Mouse (Mus musculus): Measurements from ENCODE around the gene Mpped2. TPM values are rescaled to one million over a fixed set of nuclear protein-coding genes. Genes with fewer than 3 reads are reported as not detected.

The Mpped2 gene
- polyA plus RNA-seq, 1 experiment from 2014 or later, result 1.3 TPM

- no peaks in the 10 kb centered on the region for H3K27me3 ChIP-seq (ENCODE audit: insufficient read depth, low read length)
- DNase-seq (no peak), ATAC-seq (no peak)
- H3K36me3 ChIP-seq (replicated peaks; ENCODE audit: insufficient read depth, low read length), result no peaks in the 10 kb centered on the region
- 83% methylated on average over 4 of the region's 4 CpGs for WGBS (ENCODE audit: insufficient replicate concordance)
- no peak overlapping the region for H3K4me3 ChIP-seq (ENCODE audit: low read depth, low read length)
- H3K9ac ChIP-seq (replicated peaks), result no peak overlapping the region
- TF ChIP-seq EP300 (IDR thresholded peaks at IDR 0.05; ENCODE audit: low read depth) (no peak), CTCF (IDR thresholded peaks at IDR 0.05; ENCODE audit: low read depth) (no peak)
- H3K27ac ChIP-seq (ENCODE audit: low read depth), result no peak overlapping the region
- no peaks in the 10 kb centered on the region for H3K9me3 ChIP-seq (ENCODE audit: low read length)
- no peaks in the 10 kb centered on the region for H3K4me1 ChIP-seq (ENCODE audit: insufficient read depth)
- H3K4me2 ChIP-seq (ENCODE audit: low read depth, low read length), result no peak overlapping the region
Measured at GRCm38 (mm10) chr2:106655271-106655670, 37.8 kb upstream of the Mpped2 start.

DNA sequence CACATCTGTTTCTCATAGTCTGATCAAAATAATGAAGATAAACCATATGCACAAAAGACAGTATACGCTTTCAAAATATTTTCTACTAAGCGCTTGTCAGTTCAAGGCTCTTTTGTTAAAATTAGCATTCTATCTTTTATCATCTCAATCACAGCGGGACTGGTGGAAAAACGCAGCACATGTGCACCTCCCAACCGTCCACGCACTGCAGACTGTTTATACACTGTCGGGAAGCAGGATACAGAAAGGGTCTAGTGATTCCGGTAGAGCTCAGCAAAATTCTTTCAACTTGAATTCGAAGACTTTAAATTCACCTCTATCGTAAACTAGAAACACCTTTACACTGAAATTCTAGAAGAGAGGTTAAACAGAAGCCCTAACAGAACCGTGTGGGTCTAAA, 27.8 kb upstream of the Mpped2 start:
- H3K4me1 ChIP-seq (ENCODE audit: insufficient read depth), result no peaks in the 10 kb centered on the region
- H3K27me3 ChIP-seq (ENCODE audit: insufficient read depth, low read length), result no peaks in the 10 kb centered on the region
- 70% methylated on average over 11 of the region's 11 CpGs for WGBS (ENCODE audit: insufficient replicate concordance)
- H3K9me3 ChIP-seq (ENCODE audit: low read length), result no peaks in the 10 kb centered on the region
- TF ChIP-seq EP300 (IDR thresholded peaks at IDR 0.05; ENCODE audit: low read depth), result no peak
- no peak for TF ChIP-seq CTCF (IDR thresholded peaks at IDR 0.05; ENCODE audit: low read depth)
- no peak overlapping the region for H3K9ac ChIP-seq (replicated peaks)
- ATAC-seq, result no peak
- no peak overlapping the region for H3K4me2 ChIP-seq (ENCODE audit: low read depth, low read length)
- no peak overlapping the region for H3K27ac ChIP-seq (ENCODE audit: low read depth)
- no peaks in the 10 kb centered on the region for H3K36me3 ChIP-seq (replicated peaks; ENCODE audit: insufficient read depth, low read length)
- no peak for DNase-seq
- H3K4me3 ChIP-seq (ENCODE audit: low read depth, low read length), result no peak overlapping the region

GRCm38 (mm10) chr2:106674319-106674718, 18.8 kb upstream of the Mpped2 start:
- no peak for DNase-seq
- Histone ChIP-seq H3K27ac (ENCODE audit: low read depth) (no peak overlapping the region), H3K4me1 (ENCODE audit: insufficient read depth) (no peaks in the 10 kb centered on the region), H3K27me3 (ENCODE audit: insufficient read depth, low read length) (no peaks in the 10 kb centered on the region), H3K9me3 (ENCODE audit: low read length) (no peaks in the 10 kb centered on the region), H3K36me3 (replicated peaks; ENCODE audit: insufficient read depth, low read length) (no peaks in the 10 kb centered on the region), H3K4me3 (ENCODE audit: low read depth, low read length) (no peak overlapping the region), H3K9ac (replicated peaks) (no peak overlapping the region), H3K4me2 (ENCODE audit: low read depth, low read length) (no peak overlapping the region)
- ATAC-seq, result no peak
- WGBS (ENCODE audit: insufficient replicate concordance), result 83% methylated on average over 8 of the region's 8 CpGs
- TF ChIP-seq EP300 (IDR thresholded peaks at IDR 0.05; ENCODE audit: low read depth), result no peak

DNA sequence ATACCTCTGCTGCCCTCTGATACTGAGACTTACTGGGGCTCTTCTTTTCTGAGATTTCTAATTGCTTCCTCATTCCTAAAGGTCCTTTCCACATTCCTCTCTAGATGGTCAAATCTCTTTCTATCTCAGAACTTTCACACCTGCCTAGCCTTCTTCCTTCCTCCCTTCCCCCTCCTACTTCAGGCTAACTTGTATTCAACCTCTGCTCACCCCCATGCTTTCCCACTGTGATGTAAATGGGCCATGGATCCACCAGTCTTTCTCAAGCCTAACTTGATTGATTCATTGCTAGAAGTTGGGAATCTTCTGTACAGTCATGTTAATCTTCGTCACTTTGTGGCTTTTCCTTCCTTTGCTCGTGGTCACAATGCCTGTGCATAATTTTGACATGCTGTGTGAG, 15.6 kb upstream of the Mpped2 start:
- no peaks in the 10 kb centered on the region for H3K9me3 ChIP-seq (ENCODE audit: low read length)
- no peaks in the 10 kb centered on the region for H3K4me1 ChIP-seq (ENCODE audit: insufficient read depth)
- WGBS (ENCODE audit: insufficient replicate concordance), result 41% methylated on average over 2 of the region's 2 CpGs
- no peaks in the 10 kb centered on the region for H3K36me3 ChIP-seq (replicated peaks; ENCODE audit: insufficient read depth, low read length)
- no peak overlapping the region for H3K9ac ChIP-seq (replicated peaks)
- TF ChIP-seq EP300 (IDR thresholded peaks at IDR 0.05; ENCODE audit: low read depth), result no peak
- TF ChIP-seq CTCF (IDR thresholded peaks at IDR 0.05; ENCODE audit: low read depth), result no peak
- H3K27me3 ChIP-seq (ENCODE audit: insufficient read depth, low read length), result no peaks in the 10 kb centered on the region
- DNase-seq (no peak), ATAC-seq (no peak)
- H3K27ac ChIP-seq (ENCODE audit: low read depth), result no peak overlapping the region
- no peak overlapping the region for H3K4me3 ChIP-seq (ENCODE audit: low read depth, low read length)
- no peak overlapping the region for H3K4me2 ChIP-seq (ENCODE audit: low read depth, low read length)

GRCm38 (mm10) chr2:106679720-106680455, 13.2 kb upstream of the Mpped2 start:
- WGBS (ENCODE audit: insufficient replicate concordance), result 63% methylated on average over 5 of the region's 5 CpGs
- no peak for ATAC-seq

DNA sequence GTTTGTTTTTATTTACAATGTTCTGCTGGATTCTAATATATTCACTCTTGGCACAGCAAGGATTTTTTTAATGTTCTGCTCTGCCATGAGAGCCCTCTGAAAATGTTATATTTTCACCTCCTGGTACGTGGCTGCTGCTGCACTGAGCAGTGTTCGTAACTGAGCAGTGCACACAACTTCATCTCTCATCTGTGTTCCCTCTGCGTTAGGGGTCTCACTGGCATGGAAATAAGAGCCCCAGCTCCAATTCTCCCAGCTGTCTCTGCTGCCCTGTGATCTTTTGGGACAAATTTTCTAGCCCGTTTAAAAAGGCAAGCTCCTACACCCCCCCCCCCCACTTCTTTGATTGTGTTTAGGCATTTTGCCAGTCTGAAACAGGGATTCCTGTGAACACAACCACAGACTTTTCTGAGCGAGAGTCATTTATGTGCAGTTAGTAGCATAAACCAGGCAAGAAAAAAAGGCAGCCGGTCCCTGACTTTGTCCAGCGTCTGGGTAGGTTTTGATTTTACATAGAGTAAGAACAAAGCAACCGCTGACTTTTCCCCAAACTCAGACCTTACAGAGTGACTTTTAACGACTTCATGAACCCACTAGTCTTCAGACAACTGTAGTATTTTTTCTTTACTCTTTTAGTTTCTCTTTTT, 9.8 kb upstream of the Mpped2 start:
- Histone ChIP-seq H3K27me3 (ENCODE audit: insufficient read depth, low read length) (no peaks in the 10 kb centered on the region), H3K9ac (replicated peaks) (no peak overlapping the region), H3K4me3 (ENCODE audit: low read depth, low read length) (no peak overlapping the region), H3K4me1 (ENCODE audit: insufficient read depth) (no peaks in the 10 kb centered on the region), H3K36me3 (replicated peaks; ENCODE audit: insufficient read depth, low read length) (no peaks in the 10 kb centered on the region), H3K9me3 (ENCODE audit: low read length) (no peaks in the 10 kb centered on the region), H3K27ac (ENCODE audit: low read depth) (no peak overlapping the region), H3K4me2 (ENCODE audit: low read depth, low read length) (no peak overlapping the region)
- DNase-seq (no peak), ATAC-seq (no peak)
- WGBS (ENCODE audit: insufficient replicate concordance), result 63% methylated on average over 9 of the region's 9 CpGs
- TF ChIP-seq CTCF (IDR thresholded peaks at IDR 0.05; ENCODE audit: low read depth) (no peak), EP300 (IDR thresholded peaks at IDR 0.05; ENCODE audit: low read depth) (no peak)

More at GRCm38 (mm10) chr2:106679720-106680455, 13.2 kb upstream of the Mpped2 start:
- Histone ChIP-seq H3K27ac (ENCODE audit: low read depth) (no peak overlapping the region), H3K27me3 (ENCODE audit: insufficient read depth, low read length) (no peaks in the 10 kb centered on the region), H3K4me2 (ENCODE audit: low read depth, low read length) (no peak overlapping the region), H3K4me3 (ENCODE audit: low read depth, low read length) (no peak overlapping the region), H3K4me1 (ENCODE audit: insufficient read depth) (no peaks in the 10 kb centered on the region), H3K9me3 (ENCODE audit: low read length) (no peaks in the 10 kb centered on the region), H3K9ac (replicated peaks) (no peak overlapping the region), H3K36me3 (replicated peaks; ENCODE audit: insufficient read depth, low read length) (no peaks in the 10 kb centered on the region)
- DNase-seq, result no peak
- no peak for TF ChIP-seq EP300 (IDR thresholded peaks at IDR 0.05; ENCODE audit: low read depth)
- TF ChIP-seq CTCF (IDR thresholded peaks at IDR 0.05; ENCODE audit: low read depth), result no peak

Measured in liver, postnatal 0 days (tissue).